Mouse (Mus musculus): Measurements from ENCODE around the gene Slc13a2.
A peak's percentile ranks its signal among the peaks of the same experiment; 100 is the strongest.

The Slc13a2 gene

DNA sequence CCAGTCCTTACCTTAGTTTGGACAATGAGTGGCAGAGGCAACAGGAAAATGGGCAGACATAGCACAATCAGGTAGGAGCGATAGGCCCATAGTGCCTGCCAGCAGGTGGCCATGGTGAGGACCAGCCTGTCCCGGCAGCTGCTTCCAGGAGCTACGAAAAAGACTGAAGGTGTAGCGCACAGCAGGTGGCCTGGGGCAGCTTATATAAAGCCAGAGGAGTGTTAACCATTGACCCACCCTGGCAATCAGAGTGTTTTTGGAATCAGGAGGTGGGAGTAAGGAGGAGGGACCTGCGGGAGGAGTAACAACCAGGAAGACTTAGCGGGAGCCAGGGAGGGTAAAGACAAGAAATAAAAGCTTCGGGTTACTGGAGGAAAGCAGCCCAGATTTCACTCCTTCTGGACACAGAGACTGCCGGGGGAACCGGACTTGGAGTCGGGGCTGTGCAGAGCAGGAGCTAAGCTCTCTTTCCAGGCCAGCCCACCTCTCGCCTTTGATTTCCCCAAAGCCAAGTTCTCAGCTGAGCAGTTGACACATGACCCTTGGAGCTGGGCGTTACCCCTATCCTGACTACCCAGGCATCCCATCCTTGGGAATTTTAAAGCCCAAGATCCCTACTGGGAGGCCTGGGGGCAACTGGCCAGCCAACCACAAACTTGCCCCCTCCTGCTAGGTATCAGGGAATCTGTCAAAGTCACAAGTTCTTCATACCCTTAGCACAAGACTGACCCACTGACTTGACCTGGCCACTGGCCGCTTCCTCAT is at the start of gene Slc13a2:
TSS of gene Slc13a2 (minus strand) at position 163 of the 765 bp plus-strand sequence.
- DNase-seq: no peak

DNA sequence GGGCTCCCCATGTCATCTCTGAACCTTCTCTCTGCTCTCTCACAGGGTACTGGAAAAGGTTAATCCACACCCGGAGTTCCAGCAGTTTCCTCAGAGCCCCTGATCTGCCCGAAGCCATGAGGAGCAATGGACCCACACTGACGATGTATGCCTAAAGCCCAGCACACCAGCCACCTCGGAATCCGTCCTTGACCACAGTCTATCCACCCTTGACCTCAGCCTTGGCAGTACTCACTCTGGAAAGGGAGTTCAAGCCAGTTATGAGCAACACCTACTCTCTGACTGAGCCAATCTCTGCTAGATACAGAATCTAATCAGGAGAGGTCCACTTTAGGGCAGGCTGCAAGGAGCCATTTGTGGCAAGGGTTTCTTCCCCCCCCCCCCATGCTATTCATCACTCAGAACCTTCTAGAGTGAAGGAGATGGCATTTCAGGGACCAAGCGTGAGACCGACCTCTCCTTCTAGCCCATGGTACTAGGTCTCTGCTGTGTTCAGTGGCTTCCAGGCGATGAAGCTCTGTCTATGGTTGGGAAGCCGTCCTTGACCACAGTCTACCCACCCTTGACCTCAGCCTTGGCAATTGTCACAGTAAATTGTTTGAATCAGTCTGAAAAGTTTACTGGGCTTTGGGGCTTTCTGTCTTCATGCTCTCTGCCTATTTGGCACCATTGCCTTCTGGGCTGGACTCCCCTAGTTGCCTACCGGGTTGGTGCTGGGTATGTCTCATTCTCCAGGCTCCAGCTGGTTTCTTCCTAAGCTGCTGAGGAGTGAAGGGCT is 49.5 kb upstream of the Slc13a2 start:
- no peak for DNase-seq

DNA sequence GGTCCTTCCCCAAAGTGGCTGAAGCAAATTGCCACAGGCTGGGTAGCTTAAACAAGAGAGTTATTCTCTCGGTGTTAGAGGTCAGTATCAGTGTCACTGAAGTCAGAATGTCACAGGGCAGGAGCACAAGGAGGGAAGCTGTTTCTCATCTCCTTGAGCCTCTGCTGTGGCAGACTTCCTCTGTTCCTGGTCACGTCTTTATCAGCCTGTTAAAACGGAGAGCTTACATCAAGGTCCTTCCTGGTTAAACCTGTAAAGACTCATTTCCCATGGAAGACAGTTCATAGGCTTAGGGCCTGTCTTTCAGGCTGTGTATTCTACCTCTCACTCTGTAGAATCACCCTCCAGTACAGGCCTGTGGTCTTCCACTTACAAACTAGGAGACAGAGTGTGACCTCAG is 45.9 kb upstream of the Slc13a2 start:
- no peak for DNase-seq

DNA sequence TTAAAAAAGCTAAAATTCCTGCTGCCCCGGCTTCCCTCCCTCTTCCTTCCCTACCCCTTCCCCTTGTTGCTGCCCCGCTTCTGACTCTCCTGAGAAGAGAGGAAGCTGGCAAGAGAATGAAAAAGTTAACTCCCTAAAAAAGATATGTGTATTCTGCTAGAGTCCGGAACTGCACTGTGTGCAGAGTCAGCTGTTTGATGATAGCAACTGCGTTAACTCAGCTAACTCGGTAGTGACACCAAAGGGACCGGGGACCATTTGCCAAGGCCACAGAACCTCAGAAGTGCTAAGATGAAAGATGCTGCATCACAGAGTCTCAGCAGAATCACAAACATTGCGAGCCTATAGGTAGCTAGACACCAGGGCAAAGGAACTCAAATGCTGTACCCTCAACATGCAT is 45.5 kb upstream of the Slc13a2 start:
- DNase-seq: no peak

DNA sequence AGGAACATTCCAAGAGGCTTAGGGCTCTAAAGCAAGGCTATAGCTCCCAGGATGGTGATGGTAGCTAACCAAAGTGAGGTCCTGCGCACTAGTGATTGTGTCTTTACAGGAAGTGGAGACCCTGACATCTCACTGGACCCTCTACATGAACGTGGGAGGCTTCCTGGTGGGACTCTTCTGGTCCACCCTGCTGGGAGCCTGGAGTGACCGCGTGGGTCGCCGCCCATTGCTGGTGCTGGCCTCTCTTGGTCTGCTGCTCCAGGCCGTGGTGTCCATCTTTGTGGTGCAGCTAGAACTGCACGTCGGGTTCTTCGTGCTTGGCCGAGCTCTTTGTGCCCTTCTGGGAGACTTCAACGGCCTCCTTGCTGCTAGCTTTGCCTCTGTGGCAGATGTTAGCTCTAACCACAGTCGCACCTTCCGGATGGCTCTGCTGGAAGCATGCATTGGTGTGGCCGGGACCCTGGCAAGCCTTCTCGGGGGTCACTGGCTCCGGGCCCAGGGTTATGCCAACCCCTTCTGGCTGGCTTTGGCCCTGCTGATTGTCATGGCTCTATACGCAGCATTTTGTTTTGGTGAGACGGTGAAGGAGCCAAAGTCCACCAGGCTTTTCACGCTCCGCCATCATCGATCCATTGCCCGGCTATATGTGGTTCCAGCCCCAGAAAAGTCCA is 44.4 kb upstream of the Slc13a2 start:
- no peak for DNase-seq

DNA sequence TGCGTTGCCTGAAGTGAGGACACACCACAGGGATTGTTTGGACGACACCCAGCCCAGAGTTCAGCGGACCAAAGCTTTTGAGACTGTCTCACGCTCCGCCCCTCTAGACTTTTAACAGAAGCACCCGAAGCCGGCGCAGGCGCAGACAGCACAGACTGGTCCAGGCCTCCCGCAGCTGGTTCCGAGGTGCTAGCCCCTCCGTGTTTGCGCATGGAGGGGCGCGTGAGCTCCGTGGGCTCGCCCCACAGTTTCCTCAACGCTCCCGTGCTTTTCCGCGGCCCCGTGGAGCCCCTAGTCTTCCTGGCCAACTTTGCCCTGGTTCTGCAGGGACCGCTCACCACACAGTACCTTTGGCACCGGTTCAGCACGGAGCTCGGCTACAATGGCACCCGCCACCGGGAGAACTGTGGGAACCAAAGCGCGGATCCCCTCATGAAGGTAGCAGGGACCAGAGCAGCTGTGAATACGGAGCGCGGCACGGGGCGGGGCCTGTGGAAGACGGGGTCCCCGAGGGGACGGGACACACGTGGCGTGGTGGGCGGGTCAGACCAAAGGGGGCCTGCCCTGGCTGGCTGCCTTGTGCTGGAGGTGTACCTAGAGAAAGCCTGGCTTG is 43.7 kb upstream of the Slc13a2 start, which contains the start of gene Slc46a1:
TSS of gene Slc46a1 (plus strand) at position 130 of the 613 bp plus-strand sequence.
- peak; percentile 85 for DNase-seq

DNA sequence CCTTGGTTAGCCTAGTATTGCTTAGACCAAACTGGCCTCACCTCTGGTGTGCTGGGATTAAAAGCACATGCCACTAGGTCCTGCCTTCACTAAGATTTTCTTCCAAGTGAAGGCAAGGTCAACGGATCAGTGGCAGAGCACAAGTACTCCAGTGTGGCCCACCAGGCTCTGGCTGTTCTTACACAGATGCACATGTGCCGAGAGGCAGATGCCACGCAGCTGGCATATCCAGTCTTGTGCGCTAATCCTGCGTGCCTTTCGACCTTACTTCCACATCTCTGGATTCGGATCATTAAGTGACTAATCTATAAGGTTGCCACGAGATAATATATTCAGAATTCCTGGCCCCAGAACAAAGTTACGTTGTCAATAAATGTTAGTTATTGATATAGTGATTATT is 43.1 kb upstream of the Slc13a2 start:
- peak; percentile 57 for DNase-seq

DNA sequence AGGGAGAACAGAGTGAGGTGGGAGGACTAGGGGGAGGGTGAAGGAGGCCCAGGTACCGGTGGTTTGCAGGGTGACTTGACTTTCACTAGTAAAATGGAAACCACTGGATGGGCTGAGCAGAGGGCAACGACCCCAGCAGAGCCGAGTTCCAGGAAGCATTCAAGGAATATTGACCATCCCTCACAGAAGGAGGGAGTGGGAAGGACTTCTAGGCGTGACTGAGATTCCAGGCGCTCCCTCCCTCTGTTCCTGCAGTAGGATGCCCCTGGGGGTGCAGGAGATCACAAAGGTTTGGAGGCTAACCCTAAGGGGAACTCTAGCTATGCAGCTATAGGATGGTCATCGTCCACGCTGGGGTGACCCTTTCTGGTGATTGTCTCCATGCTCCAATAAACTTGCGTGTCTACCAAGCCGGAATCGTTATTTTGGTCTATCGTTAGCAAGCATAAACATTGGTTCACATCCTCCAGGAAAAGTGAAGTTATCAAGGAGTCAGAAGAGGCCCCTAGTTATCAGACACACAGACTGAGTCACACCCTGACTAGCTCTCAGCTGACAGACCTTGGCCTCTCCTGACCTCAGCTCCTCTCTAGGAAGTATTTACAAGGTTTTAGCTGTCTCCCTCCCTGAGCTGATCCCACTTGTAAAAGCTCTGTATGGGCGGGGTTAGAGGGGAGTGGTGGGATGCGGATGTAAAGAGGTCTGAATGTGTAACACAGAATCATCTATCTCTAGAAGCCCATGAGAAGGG is 41.4 kb upstream of the Slc13a2 start:
- no peak for DNase-seq

DNA sequence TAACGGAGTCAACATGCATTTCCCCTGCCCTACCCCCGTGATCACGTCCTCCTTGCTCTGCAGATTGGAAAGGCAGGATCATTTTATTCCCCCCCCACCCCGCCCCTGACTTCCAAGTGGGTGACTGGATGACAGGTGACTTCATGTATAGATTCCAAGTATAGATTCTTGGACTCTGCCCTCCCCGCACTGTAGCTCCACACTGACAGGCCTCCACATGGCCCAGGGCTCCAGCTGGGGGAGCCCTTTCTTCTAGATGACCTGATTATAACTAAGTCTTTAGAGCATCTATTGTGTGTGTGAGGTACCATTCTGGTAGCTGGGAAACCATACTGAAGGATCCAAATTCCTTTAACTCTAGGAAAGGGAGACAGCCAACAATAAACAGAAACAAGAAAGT is 40.7 kb upstream of the Slc13a2 start:
- DNase-seq: no peak

DNA sequence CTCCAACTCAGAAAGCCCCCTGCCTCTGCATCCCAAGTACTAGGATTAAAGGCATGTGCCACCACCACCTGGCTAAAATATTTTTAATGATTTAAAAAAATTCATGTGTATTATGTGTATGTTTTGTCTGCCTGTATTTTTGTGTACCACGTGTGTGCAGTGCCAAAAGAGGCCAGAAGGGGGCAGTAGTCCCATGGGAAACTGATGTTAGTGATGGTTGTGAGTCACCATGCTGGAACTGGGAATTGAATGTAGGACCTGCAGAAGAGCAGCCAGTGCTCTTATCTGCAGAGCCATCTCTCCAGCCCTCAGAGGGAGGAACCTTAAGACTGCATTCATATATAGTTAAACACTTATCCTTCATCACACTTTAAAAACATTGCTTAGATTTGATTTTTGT is 39.9 kb upstream of the Slc13a2 start:
- DNase-seq: no peak

DNA sequence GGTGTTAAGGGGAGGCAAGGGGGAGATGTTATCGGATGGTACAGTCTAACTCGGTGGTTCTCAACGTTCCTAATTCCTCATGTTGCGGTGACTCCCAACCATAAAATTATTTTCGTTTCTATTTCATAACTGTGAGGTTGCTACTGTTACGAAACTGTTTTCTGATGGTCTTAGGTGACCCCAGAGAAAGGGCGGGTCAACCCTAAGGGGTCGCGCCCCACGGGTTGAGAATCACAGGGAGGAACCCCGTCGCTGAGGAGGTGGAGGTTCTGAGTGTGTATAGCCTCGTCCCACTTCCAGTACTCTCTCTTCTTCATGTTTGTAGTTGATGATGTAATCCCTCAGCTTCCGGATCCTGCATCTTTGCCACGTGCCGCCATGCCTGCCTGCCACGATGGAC is 36.7 kb upstream of the Slc13a2 start:
- no peak for DNase-seq

DNA sequence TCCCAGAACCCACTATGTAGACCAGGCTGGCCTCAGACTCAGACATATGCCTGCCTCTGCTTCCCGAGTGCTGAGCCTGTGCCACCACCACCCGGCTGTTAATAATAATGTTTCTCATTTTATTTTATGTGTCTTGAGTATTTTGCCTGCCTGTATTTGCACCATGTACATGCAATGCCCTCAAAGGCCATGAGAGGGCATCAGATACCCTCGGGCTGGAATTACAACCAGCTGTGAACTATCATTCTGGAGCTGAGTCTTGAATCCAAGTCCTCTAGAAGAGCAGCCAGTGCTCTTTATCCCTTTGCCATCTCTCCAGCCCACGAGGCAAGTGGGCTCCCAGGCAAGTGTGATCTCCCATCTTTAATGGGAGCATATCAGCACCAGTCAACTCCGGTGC is 33.3 kb upstream of the Slc13a2 start:
- DNase-seq: peak; percentile 51

DNA sequence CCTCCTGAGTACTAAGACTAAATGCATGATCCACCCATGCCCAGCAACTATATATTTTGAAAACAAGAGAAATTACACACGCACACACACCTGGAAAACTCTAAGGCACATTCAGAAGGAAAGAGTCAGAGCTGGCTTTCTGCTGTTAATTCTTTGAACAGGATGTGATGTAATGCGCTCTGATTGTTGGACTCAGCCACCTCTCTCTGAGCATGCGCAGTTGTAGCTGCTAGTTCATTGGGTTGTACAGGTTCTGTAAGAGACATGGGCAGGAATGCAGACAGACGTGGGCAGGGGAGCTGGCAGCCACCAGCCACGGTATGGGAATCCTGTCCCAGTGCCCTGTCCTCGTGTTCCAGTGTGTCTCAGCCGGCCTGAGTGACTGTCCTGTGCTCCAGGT is 32.3 kb upstream of the Slc13a2 start:
- DNase-seq: no peak

DNA sequence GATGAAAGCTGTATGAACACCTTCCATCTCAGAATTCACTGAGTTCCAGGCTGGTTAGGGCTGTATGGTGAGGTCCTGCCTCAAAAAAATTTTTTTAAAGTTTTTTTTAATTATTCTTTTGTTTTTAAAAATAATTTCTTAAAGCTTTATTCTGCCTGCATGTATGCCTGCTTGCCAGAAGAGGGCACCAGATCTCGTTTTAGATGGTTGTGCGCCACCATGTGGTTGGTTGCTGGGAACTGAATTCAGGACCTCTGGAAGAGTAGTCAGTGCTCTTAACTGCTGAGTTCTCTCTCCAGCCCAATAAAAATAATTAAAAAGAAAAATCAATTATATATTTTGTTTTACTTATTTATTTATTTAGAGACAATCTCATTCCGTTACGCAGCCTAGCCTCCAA is 31.7 kb upstream of the Slc13a2 start:
- peak; percentile 80 for DNase-seq

DNA sequence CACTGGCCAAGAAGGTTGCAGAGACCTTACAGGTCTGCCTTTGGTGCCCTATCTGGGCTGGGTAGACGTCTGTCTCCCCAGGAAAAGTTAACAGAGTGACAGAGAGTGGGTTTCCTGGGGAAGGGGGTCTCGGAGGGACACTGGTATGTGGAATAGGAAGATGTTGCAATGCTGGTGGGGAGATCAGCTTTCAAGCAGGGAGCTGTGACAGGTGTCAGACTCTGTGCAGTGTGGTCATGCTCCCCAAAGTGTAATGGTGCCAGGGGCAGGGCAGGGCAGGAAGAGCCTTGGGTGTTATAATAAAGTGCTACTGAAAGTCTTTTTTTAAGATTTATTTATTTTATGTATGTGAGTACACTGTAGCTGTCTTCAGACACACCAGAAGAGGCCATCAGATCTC is 28.3 kb upstream of the Slc13a2 start:
- DNase-seq: no peak

DNA sequence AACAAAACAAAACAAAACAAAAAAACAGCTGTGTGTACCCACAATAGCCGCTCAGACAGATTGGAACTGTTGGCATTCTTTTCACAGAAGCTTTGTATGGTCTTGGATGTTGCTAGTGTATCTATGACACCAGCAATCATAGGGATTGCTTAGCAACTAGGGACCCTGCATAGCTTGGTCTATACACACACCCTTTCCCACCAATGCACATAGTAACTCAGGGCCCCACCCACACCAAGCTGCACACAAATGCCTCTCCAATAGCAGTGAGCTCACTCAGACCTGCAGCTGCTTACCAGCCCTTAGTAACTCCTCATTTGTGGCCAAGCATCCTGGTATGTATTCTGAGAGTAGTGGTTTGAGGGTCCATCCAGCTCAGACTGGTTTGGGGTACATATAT is 26.2 kb upstream of the Slc13a2 start:
- DNase-seq: no peak

DNA sequence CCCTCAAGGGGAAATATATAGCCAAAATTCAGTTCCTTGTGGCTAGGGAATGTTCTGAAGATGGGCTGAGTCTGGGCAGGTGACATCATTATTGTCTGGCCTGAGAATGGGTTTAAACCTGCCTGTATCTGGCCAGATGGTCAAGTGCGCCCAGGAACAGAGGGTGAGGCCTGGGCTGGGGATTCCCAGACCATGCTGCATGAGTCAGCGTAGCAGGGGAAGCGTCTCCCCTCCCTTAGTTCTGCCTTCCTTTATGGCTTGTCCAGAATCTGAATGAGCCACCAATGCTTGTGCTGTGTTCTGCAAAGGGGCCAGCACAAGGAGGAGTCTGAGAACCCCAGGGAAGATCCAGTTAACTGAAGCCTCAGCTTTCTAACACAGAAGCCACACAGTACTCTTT is 25.2 kb upstream of the Slc13a2 start:
- no peak for DNase-seq

DNA sequence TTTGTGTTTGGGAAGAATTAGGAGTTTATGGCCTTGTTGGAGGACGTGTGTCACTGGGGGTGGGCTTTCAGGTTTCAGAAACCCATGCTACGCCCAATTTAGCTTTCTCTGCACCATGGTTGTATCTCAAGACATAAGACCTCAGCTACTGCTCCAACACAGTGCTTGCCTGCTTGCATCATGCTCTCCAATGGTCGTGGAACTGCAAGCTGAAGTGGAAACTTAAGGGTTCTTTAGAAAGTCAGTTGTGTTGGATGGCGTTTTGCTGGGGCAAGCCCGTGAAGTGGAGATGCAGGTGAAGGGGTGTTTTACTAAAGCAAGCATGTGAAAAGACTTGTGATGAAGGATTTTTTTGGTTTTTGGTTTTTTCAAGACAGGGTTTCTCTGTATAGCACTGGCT is 21.1 kb upstream of the Slc13a2 start:
- DNase-seq: no peak

DNA sequence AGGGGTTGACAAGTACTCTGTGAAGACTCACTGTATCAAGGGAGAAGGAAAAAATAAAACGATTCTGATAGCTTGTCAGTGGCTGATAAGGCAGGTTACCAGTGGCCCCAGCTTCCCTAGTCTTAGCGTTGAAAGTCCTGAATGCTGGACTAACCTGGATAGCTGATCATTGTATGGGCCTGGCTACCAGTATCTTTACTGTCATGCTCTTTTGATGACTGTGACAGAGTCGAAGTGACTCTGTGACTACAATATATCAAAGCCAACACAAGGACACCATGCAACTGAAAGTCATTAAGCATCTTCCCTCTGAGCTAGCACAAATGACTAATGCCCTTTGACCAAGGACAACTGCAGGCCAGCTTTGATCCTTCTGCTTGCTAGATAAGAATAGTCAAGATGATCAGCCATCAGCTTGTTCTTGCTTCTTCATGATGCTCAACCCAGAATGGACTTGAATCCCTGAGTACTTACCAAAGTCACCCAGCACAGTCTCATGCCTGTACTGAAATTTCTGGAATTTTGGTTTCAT is 16.4 kb upstream of the Slc13a2 start:
- DNase-seq: no peak

DNA sequence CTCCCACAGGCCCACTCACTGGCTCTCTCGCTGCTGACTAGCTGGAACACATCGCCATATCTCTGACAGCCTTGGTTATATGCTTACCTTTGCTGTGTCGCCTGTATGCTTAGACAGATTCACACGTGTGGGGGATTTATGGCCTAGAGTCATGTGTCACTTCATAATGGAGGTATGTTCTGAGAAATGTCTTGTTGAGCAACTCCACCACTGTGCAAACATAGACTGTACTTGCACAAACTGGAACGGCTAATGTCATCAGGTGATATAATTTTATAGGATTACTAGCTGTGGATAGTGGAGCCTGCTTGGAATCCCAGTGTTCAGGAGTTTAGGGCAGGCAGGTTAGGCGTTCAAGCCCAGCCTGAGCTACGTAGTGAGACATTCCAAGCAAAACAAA is 15.2 kb upstream of the Slc13a2 start:
- no peak for DNase-seq

DNA sequence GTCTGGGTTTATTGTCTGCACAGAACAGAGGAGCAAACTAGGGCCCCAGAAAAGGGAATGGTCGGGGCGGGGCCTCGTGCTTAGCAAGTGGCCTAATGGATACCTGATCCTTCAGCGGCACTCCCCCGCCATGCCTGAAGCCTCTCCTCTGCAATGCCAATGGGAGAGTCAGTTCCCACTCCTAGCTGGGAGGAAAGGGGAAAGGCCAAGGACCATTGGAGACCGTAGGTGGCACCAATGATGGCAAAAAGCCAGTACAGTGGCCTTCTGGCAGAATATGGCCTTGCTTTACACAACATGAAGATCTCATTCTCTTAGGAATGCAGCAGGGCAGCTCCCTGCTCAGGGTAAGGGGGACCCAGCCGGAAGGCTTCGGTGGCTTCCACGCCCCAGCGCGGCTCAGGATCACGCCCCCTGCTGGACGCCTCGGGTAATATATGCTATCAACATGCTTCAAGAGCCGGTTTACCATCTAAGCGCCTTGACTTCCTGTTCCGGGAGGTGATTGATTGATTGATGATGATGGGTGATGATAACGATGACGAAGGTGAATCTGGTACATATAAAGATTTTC is 13.8 kb upstream of the Slc13a2 start:
- DNase-seq: peak; percentile 68

DNA sequence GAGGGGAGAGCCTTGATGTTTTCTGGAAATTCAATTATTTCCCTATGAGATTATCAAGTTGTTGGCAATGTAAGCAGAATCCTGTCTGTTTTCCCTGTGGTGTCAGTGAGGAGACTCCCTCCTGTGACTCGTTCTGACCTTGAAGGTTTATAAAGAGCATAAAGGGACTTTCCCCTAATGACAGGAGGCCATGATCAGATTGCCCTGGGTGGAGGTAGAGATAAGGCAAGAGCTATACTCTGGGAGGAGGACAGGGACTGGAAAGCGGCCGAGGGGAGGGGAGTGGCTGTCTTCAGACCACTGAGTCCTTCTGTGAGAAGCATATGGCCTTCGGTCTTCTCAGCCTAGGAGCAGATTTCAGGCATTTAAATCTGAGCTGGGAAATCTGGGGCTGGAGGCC is 12.0 kb upstream of the Slc13a2 start:
- no peak for DNase-seq
